Mouse (Mus musculus): Measurements from ENCODE around the gene Ate1. TPM values are rescaled to one million over a fixed set of nuclear protein-coding genes. Genes with fewer than 3 reads are reported as not detected.
"Not testable (repeated sequence)": the region's sequence is repeated elsewhere in the genome, so short reads cannot be mapped to it uniquely, and the experiment has no call there.

The Ate1 gene
- total RNA-seq, 2 experiments from 2014 or later, result 65.3 to 66.7 TPM

DNA sequence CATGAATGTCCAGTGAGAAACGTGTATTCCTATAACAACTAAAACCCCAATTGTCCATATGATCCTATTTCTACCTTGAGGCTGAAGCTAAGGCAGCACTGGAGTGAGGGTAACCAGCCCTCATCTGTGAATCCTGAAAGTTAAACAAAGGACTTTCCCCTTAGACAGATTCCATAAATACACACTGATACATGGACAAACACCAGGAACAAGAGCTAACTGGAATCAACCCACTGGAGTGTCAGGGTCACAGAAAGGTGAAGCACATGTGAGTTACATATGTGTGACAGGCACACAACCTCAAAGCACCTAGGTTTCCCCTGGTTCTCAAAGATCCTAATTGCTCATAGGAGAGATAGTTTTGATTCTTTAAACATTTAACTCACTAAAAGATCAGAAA, 100.2 kb downstream of the Ate1 start:
- no peak for DNase-seq (ENCODE audit: extremely low spot score in 1 of 2, low spot score in 1 of 2)

DNA sequence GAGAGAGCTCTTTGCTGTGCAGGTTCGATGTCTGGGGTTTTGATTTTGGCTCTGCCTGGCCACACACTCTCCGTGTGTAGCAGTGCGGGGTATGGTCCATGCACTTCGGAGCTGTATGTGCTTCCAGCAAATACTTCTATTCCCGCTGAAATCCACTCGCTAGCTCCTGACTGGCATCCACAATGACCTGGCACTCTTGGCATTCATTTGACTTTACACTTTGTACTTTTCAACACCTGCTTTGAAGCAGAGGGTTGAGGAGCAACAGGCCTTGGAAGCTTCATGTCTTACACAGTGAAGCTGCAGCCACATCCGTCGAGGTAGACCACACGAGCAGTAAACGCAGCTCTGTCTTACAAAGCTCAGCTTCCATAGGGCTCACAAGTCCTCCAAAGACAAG, 112.5 kb downstream of the Ate1 start:
- no peak for DNase-seq (ENCODE audit: extremely low spot score in 1 of 2, low spot score in 1 of 2)

DNA sequence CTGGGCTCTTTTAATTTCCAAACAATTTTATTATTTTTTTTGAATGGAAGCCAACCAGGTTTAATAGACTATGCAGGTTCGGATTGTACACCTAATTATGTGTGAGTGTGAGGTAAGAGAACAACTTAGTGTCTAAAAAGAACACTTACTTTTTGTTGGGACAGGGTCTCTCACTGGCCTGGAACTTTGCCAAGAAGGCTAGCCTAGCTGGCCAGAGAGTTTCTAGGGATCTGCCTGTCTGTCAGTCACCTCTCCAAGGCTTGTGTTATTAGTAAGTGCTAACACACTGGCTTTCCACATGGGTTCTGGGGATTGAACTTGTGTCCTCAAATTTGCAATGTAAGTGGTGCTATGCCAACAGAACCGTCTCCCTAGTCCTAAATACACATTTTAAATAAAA, 116.8 kb downstream of the Ate1 start:
- no peak for DNase-seq (ENCODE audit: extremely low spot score in 1 of 2, low spot score in 1 of 2)

DNA sequence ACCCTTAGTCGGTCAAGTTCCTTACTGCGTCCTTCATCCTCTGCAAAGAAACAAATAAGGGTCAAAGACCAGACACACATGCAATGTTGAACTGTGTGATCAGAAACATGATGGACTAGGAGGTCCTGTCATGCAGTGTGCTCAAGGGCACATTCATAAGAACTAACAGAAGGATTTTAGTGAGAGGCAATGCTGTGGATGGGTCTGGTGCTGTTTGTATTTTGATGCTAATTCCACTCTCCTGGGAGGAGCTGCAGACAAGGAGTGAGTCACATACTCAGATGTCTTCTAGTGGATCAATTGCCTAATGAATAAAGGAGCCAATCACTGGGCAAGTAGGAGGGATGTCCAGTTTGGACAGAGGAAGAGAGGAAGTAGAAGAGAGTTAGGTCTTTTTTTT, 125.5 kb downstream of the Ate1 start:
- DNase-seq (ENCODE audit: extremely low spot score in 1 of 2, low spot score in 1 of 2), result no peak

DNA sequence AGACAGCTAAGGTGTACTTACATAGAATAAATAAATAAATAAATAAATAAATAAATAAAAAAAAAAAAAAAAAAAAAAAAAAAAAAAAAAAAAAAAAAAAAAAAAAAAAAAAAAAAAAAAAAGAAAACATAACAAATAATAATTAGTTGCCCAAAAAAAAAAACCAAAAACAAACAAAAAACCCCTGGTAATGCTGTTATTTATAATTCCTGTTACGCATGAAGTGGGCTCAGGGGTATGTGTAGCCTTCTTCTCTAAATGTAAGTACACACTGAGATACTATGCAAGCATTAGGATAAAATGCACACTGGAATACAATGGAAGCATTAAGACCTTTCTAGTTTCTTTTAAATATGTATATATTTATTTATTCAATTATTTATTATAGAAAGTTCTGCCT, 130.1 kb downstream of the Ate1 start:
- not testable (repeated sequence) for DNase-seq (ENCODE audit: extremely low spot score in 1 of 2, low spot score in 1 of 2)

DNA sequence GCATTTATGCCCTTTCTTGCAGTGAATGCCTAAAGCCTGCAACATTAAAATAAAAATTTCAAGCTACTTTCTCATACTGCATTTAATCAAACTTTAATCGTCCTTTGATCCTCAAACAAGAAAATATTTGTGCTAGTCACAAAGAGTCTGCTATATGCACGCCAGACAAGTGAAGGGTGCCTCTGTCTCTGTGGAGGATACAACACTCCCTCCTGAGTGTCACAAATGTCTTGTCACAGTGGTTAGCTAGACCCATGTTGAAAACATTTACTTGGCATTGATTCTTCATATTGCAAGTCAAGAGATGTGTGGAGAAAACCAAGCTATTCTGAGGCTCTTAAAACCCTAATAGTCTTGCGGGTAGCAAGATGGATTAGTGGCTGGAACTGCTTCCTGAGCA, 133.9 kb downstream of the Ate1 start:
- no peak for DNase-seq (ENCODE audit: extremely low spot score in 1 of 2, low spot score in 1 of 2)

DNA sequence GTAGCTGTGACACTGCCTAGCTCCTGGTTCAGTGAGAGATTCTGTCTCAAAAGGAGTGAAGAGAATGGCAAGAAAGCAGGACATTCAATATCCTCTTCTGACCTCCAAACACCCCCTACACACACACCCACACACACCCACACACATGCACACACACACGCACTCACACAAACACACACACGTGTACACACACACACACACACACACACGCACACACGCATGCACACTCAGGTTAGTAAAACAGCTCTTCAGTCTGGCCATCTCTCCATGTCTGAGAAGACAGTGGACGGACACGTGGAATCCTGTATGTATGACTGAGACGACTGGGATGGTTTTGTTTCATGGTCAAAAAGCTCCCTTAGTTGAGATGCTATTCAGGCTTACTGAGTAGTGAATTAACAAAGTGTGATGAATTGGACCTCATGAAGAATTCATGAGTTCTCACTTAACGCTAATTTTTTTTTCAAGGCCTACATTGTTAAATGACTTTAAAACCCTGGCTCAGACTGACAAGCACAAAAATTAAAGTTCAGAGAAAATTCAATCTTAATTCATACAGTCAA, 134.4 kb downstream of the Ate1 start:
- no peak for DNase-seq (ENCODE audit: extremely low spot score in 1 of 2, low spot score in 1 of 2)

DNA sequence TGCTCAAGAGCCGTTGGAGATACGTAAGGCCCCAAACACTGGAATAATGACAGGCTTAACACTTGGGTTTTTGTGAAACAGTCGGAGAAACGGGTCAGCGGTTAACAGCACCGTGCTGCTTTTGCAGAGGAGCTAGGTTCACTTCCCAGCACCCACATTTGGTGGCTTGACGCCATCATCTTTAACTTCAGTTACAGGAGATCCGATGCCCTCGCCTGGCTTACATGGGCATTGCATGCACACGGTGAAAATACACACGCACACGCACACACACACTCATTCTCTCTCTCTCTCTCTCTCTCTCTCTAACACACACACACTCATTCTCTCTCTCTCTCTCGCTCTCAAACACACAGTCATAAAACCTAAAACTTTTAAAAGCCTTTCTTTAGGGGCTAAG, 138.0 kb downstream of the Ate1 start:
- no peak for DNase-seq (ENCODE audit: extremely low spot score in 1 of 2, low spot score in 1 of 2)

DNA sequence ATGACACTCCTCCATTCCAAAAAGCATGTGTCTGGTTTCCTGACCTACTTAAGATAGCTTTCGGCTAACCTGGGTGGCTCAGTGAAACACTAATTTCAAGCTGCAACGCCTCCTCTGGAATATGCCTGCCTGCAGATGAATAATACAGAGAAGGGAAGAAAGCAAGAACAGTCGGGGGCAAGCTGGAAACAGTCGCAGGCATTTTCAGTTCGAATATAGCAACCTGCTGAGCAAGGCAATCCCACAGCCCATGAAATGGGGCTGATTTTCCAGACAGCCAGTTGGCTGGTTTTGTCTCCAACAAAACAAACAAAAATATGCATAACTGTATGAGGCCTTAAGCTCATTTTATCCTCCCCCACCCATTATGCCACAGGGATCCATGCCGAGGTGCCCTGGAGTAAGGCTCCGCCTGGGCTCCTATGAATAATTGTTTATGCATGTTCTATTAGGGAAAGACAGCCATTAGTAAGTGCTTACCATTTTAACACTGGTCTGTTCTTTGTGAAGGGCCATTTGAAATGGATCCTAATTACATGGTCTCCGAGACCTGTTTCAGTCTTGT, 138.7 kb downstream of the Ate1 start:
- DNase-seq (ENCODE audit: extremely low spot score in 1 of 2, low spot score in 1 of 2), result no peak

DNA sequence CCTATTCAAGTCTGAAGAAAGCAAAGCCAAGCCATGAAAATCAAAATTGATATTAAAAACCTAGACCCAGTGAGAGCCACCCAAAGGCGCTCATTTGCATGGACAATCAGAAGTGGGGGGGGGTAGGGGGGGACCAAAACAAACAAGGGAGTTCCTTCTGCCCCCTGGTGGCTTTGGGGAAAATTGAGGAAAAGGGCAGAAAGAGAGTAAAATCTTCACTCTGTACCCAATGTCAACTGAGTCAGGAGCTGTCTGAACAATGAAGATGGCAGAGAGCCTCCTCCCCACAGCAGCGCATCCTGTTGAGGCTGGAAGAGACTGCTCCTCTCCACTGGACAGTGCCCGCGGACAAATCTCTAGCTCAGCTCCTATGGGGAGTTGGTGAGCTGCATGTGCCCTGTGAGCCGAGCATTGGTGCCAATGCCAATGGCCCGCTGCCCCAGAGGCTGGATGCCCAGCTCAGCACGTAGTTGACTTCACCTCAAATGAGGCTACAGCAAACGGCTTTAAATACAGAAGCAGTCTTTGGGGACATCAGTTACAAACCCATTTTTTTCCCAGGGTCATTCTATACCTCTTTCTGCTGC, 139.3 kb downstream of the Ate1 start:
- DNase-seq (ENCODE audit: extremely low spot score in 1 of 2, low spot score in 1 of 2), result peak in 1 of 2 experiments; percentile 36

DNA sequence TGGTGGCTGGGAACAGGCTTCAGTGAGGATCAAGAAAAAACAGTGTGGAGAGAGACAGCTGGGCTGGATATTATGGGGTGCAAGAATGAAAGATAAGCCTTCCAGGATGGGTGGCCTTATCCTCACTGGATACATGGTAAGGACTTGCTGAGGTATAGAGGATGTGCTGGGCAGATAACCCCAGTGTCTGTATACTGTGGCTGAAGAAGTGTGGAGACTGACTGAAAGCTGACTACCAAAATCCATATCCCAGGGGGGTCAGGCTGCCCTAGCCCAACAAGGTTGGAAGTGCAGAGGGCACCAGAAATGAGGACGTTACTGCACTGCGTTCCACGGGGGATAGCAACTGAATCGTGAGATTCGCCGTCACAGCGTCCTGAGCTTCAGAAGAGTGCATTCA, 139.8 kb downstream of the Ate1 start:
- DNase-seq (ENCODE audit: extremely low spot score in 1 of 2, low spot score in 1 of 2), result no peak

DNA sequence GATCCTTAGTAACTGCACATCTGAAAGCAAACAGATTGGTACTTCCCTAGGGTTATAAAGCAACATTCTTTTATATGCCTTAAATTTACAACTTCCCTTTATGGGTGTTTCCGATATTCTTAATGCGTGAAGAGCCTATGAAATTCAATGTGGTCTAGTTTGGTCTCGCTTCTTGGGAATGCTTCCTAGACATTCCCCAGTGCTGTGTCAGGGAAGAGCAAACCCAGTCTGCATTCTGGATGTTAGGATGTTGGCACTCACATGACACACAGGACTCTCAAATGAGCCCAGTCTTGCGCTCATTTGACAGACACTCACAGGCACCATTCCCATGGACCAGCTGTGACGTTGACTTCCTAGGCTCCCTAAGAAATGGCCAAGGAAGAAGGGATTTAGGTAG, 140.3 kb downstream of the Ate1 start:
- DNase-seq (ENCODE audit: extremely low spot score in 1 of 2, low spot score in 1 of 2), result no peak

DNA sequence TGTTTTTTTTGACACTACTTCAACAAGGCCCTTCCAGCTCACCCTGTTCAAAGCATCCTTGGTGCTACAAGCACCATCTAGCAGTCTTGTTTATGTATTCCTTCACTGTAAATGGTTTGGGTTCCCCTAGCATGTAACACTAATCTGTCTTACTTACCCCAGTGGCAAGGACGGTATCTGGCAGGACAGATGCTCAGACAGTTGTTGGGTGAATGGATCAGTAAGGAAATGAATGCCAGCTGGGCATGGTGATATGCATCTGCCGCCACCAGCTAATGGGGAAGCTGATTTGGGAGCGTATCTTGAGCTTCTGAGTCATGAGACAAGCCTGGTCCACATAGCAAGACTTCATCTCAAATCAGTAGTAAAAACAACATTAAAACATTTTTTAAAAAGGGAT, 141.9 kb downstream of the Ate1 start:
- no peak for DNase-seq (ENCODE audit: extremely low spot score in 1 of 2, low spot score in 1 of 2)

DNA sequence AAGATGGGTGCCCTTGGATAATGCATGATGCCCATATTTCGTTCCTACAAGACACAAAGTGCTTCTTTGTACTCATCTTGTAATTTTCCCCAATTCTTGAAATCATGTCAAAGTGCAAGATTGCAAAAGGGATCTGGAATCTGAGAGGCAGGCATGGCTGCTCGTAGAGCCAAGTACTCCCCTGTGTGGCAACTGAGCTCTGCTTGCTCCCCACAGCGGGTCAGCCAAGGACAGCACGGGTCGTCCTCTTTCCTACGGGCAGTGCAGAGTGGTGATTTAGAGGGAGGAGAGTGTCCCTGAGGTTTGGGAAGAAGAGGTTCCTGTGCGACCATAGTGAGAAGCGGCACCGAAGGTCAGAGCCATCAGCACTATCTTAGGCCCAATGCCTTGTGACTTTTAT, 145.9 kb downstream of the Ate1 start:
- no peak for DNase-seq (ENCODE audit: extremely low spot score in 1 of 2, low spot score in 1 of 2)

DNA sequence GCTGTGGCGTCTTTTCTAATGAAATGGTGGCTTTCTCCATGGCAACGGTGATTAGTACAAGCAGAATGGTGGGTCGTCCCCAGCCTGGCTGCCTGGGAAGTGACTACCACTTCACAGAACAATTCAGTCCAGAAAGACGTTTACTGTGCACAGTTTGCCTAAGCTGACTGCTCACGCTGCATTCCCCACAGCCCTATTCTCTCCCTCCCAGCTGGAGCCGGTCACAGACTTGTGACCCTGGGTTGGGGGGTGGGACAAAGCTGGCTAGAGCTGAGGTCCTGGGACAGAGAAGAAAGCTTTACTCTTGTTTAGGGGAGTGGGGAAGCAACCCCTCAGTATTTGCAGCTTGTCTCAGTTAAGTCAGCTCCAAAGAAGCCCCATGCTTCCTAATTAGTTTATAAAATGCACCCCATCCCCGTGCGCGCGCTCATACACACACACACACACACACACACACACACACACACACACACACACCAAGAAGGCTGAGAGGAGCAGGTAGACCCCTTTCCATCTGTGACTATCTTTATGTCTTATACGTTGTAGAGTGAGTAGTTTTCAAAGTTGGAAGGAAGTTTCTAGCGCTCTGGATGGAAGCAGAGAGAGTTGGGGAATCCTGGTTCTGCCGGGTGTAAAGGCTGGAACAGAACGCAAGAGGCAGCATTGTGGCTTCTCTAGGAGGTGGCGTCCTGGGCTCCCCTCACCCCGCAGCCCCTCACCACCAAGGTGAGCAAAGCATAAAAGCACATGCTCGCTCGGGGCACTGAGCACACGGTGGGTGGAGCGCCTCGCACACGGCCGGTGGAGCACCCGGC, 151.1 kb downstream of the Ate1 start:
- DNase-seq (ENCODE audit: extremely low spot score in 1 of 2, low spot score in 1 of 2), result no peak

DNA sequence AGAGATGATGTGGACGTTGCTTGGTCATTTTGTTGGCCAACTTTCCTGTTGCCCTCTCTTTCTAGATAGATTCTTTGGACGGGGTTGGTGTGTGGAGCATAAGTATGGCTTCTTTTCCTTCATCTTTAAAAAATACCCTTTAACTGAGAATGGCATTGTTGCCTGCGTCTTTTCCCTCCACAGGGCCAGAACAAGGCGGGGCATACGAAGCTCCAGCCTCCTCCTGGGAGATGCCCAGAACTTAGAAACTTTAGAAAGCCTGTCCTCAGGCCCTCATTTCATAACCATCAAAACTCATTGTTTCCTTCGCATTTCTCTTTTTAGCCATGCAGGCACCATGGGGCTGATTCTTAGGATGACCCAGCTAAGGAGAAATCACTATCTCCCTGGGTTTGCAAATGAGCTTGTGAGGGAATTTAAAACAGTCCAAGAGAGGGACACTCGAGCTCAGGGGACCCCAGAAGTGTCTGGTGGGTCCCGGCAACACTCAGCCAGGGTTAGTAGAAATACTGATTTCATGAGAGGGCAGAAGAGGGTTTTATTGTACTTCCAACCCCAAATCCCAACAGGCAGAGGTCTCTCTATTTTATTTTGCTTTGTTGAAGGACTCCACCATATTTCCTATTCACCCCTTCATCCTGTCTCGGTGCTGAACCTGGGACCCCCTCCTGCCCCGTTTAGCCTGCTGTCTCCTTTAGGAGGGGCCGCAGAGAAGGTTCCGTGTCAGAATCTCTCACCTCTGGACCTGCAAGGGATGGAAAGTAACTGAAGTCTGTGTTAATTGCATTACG, 151.9 kb downstream of the Ate1 start:
- DNase-seq (ENCODE audit: extremely low spot score in 1 of 2, low spot score in 1 of 2), result no peak

DNA sequence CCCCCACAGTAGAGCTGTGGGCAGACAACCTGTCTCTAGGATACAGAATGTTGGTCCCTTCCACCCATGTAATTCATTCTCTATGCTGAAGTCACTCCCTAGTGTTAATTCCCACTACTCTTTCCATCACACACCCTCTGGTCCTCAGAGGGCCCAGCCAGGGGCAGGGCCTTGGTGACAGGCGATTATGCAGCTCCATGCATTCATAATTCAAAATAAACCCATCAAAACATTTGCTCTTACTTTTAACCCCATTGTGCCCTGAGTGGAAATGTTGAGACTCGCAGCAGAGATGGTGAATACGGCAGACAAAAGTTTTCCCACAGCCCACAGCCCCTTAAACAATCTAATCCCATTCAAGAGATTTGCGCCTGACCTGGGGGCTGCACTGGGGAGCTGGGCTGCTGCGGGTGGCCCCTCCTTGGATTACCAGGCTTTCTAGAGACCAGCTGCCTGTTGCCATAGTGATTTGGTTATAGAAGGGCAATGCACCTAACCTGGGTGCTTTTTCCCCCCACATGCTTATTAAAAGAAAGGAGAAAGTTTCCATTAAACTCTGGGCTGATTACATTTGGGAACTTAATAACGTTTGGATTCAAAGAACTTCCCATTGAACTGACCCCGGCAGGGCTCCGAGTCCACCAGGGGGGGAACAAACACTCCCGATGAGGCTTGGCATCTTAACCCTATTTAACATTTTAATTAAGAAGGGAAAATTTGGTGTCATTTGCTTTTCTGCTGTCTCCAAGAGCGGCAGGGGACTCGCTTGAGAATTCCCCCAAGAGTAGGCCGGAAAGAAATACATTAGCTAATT, 152.7 kb downstream of the Ate1 start:
- no peak for DNase-seq (ENCODE audit: extremely low spot score in 1 of 2, low spot score in 1 of 2)

DNA sequence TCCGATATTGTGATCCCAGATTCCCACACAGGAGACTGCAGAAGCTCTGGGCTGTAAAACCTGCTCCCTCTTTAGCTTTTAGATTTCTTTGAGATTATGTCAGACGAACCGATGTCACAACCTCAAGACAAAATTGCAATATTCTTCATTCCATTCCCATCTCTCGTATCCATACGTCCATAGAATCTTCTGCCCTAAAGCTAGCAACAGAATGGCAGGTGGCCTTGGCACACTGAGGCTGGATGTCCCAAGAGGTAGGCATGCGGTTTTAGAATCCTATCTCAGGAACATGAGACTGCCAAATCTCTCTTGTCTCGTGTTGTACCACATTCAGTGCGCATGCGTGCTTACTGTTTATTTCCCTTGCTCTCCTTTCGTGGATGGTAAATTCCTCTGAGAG, 154.5 kb downstream of the Ate1 start:
- DNase-seq (ENCODE audit: extremely low spot score in 1 of 2, low spot score in 1 of 2), result no peak
